Mouse (Mus musculus): ENCODE measurements around the gene Pnmt. TPM values are rescaled to one million over a fixed set of nuclear protein-coding genes. Genes with fewer than 3 reads are reported as not detected.
"Not testable (repeated sequence)": the region's sequence is repeated elsewhere in the genome, so short reads cannot be mapped to it uniquely, and the experiment has no call there.

The Pnmt gene
- polyA plus RNA-seq, 1 experiment from 2014 or later: 4.8 TPM

DNA sequence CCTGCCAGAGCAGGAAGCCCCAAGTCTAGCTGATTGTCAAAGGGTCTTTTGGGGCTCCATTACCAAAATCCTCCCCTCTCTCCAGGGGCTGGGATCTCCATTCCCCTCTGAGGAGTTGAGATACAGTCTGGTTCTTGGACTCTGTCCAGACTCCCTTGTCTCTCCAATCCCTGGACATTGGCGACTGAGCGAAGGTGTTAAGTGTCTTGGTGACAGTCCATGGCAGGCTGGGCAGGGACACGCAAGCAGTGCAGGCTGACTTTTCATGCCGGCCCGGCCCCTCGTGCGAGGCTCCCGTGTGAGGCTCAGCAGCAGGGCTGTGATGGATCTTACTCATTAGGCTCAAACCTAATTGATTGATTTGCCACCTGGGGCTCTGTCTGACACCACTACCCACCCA, 12.0 kb upstream of the Pnmt start:
- Histone ChIP-seq H3K4me3 (ENCODE audit: low read depth, low read length) (no peak overlapping the region), H3K27ac (ENCODE audit: low read depth, low read length) (peak overlapping the region; percentile 80), H3K36me3 (ENCODE audit: control insufficient read depth, insufficient read depth, low read length) (peaks cover 19% of the 10 kb centered on the region), H3K4me1 (ENCODE audit: control insufficient read depth, insufficient read depth, low read length) (peaks cover 74% of the 10 kb centered on the region), H3K27me3 (ENCODE audit: control insufficient read depth, insufficient read depth, low read length) (no peaks in the 10 kb centered on the region), H3K9ac (ENCODE audit: low read depth, low read length) (0 out of 2 replicates have a peak overlapping the region, but pooled peaks have one; percentile 3), H3K4me2 (peak overlapping the region; percentile 32), H3K9me3 (replicated peaks; ENCODE audit: control insufficient read depth, low read length) (no peaks in the 10 kb centered on the region)
- WGBS (ENCODE audit: insufficient replicate concordance): 44% methylated on average over 8 of the region's 8 CpGs
- 0 out of 2 replicates have a peak, but pooled peaks have one; percentile 21 for ATAC-seq (replicated peaks; ENCODE audit: insufficient number of reproducible peaks, low FRiP score, low TSS enrichment)

DNA sequence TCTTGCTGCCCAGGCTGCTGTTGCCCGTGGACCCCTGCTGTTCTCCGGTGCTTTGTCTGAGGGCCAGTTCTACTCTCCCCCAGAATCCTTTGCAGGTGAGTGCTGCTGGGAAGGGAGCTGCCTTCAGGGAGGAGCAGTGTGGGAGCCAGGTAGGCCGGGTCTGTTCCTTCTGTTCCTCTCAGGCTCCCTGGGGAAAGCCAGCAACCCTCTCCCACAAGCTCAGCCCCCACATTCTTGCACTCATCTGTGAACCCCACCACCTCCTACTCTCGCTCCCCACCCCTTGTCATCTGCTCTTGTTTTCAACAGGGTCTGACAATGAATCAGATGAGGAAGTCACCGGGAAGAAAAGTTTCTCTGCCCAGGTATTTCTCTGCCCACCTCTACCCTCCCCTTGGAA, 9.5 kb upstream of the Pnmt start:
- no peak overlapping the region for H3K27ac ChIP-seq (ENCODE audit: low read depth, low read length)
- no peaks in the 10 kb centered on the region for H3K9me3 ChIP-seq (replicated peaks; ENCODE audit: control insufficient read depth, low read length)
- no peak overlapping the region for H3K9ac ChIP-seq (ENCODE audit: low read depth, low read length)
- H3K4me2 ChIP-seq: no peak overlapping the region
- WGBS (ENCODE audit: insufficient replicate concordance): 57% methylated on average over 5 of the region's 5 CpGs
- no peaks in the 10 kb centered on the region for H3K27me3 ChIP-seq (ENCODE audit: control insufficient read depth, insufficient read depth, low read length)
- H3K4me3 ChIP-seq (ENCODE audit: low read depth, low read length): no peak overlapping the region
- ATAC-seq (replicated peaks; ENCODE audit: insufficient number of reproducible peaks, low FRiP score, low TSS enrichment): no peak
- peaks cover 59% of the 10 kb centered on the region for H3K4me1 ChIP-seq (ENCODE audit: control insufficient read depth, insufficient read depth, low read length)
- H3K36me3 ChIP-seq (ENCODE audit: control insufficient read depth, insufficient read depth, low read length): peaks cover 19% of the 10 kb centered on the region

DNA sequence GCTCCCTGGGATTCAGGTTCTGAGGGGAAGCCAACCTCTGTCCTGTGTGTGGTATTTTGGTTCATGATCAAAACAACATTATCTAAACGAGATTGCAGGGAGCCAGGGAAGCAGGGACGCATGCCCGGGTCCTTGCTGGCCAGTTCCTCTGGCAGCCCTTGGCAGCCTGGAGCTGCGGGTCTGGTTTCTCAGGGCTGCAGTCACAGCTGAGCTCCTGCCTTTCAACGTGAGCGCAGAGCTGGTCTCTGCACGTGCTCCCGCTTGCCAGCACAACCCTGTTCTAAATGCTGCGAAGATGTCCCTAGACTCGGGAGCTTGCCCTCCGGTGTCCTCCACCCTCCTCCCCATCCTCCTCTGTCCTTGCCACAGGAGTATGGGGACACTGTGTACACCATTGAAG, 8.5 kb upstream of the Pnmt start:
- Histone ChIP-seq H3K4me3 (ENCODE audit: low read depth, low read length) (no peak overlapping the region), H3K9ac (ENCODE audit: low read depth, low read length) (no peak overlapping the region), H3K9me3 (replicated peaks; ENCODE audit: control insufficient read depth, low read length) (no peaks in the 10 kb centered on the region), H3K4me1 (ENCODE audit: control insufficient read depth, insufficient read depth, low read length) (peaks cover 51% of the 10 kb centered on the region), H3K36me3 (ENCODE audit: control insufficient read depth, insufficient read depth, low read length) (peaks cover 19% of the 10 kb centered on the region), H3K27me3 (ENCODE audit: control insufficient read depth, insufficient read depth, low read length) (no peaks in the 10 kb centered on the region), H3K27ac (ENCODE audit: low read depth, low read length) (no peak overlapping the region), H3K4me2 (no peak overlapping the region)
- no peak for ATAC-seq (replicated peaks; ENCODE audit: insufficient number of reproducible peaks, low FRiP score, low TSS enrichment)
- WGBS (ENCODE audit: insufficient replicate concordance): 67% methylated on average over 11 of the region's 11 CpGs

DNA sequence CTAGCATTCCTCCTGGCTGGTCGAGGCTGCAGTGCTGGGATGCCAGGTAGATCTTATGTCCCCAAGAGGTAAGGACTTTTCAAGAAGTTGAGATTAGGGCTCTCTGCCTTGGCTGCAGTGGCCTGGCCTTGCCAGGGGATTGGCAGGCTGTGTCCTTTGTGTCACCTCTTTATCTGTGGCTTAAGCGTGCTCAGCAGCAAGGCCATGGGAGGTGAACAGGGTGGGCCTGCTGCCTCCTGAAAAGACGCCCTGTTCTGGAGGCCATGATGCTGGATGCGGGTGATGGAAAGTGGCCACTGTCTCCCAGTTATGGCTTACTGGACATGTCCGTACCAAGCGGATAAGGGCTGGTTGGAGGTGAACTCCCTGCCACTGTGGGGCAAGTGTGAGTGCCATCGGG, 6.9 kb upstream of the Pnmt start:
- H3K36me3 ChIP-seq (ENCODE audit: control insufficient read depth, insufficient read depth, low read length): peaks cover 19% of the 10 kb centered on the region
- peaks cover 49% of the 10 kb centered on the region for H3K4me1 ChIP-seq (ENCODE audit: control insufficient read depth, insufficient read depth, low read length)
- no peak overlapping the region for H3K4me2 ChIP-seq
- H3K27ac ChIP-seq (ENCODE audit: low read depth, low read length): 0 out of 2 replicates have a peak overlapping the region, but pooled peaks have one; percentile 37
- H3K9me3 ChIP-seq (replicated peaks; ENCODE audit: control insufficient read depth, low read length): no peaks in the 10 kb centered on the region
- WGBS (ENCODE audit: insufficient replicate concordance): 72% methylated on average over 7 of the region's 7 CpGs
- 0 out of 2 replicates have a peak overlapping the region, but pooled peaks have one; percentile 16 for H3K9ac ChIP-seq (ENCODE audit: low read depth, low read length)
- H3K27me3 ChIP-seq (ENCODE audit: control insufficient read depth, insufficient read depth, low read length): no peaks in the 10 kb centered on the region
- ATAC-seq (replicated peaks; ENCODE audit: insufficient number of reproducible peaks, low FRiP score, low TSS enrichment): no peak
- H3K4me3 ChIP-seq (ENCODE audit: low read depth, low read length): no peak overlapping the region

DNA sequence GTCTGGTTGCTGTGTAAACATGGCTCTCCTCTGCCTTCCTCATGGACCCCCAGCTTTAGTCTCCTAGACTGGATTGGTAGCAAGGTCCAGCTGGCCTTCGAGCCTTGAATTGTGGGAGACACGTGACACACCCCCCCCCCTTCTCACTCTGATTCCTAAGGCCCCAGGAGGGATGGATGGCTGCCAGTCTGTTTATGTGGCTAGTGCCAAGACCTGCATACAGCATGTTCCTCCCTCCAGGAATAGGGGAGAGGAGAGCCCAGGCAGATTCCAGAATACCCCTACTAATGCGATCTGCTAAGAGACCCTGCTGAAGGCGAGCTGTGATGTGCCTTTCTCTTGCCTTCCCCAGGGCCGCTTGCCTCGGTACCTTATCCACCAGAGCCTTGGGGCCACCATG, 6.1 kb upstream of the Pnmt start:
- Histone ChIP-seq H3K36me3 (ENCODE audit: control insufficient read depth, insufficient read depth, low read length) (peaks cover 19% of the 10 kb centered on the region), H3K4me3 (ENCODE audit: low read depth, low read length) (no peak overlapping the region), H3K4me1 (ENCODE audit: control insufficient read depth, insufficient read depth, low read length) (peaks cover 49% of the 10 kb centered on the region), H3K9me3 (replicated peaks; ENCODE audit: control insufficient read depth, low read length) (no peaks in the 10 kb centered on the region), H3K27ac (ENCODE audit: low read depth, low read length) (no peak overlapping the region), H3K9ac (ENCODE audit: low read depth, low read length) (no peak overlapping the region), H3K27me3 (ENCODE audit: control insufficient read depth, insufficient read depth, low read length) (no peaks in the 10 kb centered on the region; the same call in 1 of the 2 replicates), H3K4me2 (no peak overlapping the region)
- 86% methylated on average over 6 of the region's 6 CpGs for WGBS (ENCODE audit: insufficient replicate concordance)
- no peak for ATAC-seq (replicated peaks; ENCODE audit: insufficient number of reproducible peaks, low FRiP score, low TSS enrichment)

DNA sequence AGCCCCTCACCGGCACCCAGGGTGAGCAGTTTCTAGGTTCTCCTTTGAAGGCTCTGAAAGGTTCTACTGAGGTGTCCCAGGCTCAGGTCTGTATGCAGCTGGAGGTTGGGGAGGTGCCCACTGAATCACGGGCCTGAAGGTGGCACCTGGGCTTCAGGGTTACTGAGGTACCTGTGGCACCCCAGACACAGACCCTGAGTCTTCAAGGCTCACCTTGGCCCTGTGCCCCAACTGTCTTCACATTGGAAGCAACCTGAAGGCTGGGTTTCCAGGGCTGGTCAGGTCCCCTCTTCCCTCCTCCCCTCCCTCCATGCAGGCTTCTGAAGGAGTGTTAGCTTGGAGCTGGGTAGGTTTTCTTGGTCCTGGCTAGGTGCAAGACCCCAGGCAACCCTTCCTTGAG, 4.6 kb upstream of the Pnmt start:
- peaks cover 13% of the 10 kb centered on the region for H3K36me3 ChIP-seq (ENCODE audit: control insufficient read depth, insufficient read depth, low read length)
- H3K4me1 ChIP-seq (ENCODE audit: control insufficient read depth, insufficient read depth, low read length): peaks cover 38% of the 10 kb centered on the region
- no peak for ATAC-seq (replicated peaks; ENCODE audit: insufficient number of reproducible peaks, low FRiP score, low TSS enrichment)
- peaks cover 8% of the 10 kb centered on the region for H3K27me3 ChIP-seq (ENCODE audit: control insufficient read depth, insufficient read depth, low read length)
- H3K4me2 ChIP-seq: no peak overlapping the region
- no peaks in the 10 kb centered on the region for H3K9me3 ChIP-seq (replicated peaks; ENCODE audit: control insufficient read depth, low read length)
- 93% methylated on average over 2 of the region's 2 CpGs for WGBS (ENCODE audit: insufficient replicate concordance)
- H3K4me3 ChIP-seq (ENCODE audit: low read depth, low read length): no peak overlapping the region
- H3K9ac ChIP-seq (ENCODE audit: low read depth, low read length): no peak overlapping the region
- H3K27ac ChIP-seq (ENCODE audit: low read depth, low read length): peak overlapping the region; percentile 10; the same call in 1 of the 2 replicates

DNA sequence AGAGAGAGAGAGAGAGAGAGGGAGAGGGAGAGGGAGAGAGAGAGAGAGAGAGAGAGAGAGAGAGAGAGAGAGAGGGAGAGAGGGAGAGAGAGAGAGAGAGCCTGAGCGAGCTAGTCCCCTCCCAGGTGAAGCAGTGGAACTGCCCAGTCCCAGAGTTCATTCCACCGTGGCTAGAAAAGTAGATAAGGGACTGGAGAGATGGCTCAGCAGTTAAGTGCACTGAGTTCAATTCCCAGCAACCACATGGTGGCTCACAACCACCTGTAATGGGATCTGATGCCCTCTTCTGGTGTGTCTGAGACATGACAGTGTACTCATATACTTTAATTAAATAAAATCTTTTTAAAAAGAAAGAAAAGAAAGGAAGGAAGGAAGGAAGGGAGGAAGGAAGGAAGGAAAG, 3.8 kb upstream of the Pnmt start:
- not testable (repeated sequence) for H3K9ac ChIP-seq (ENCODE audit: low read depth, low read length); ATAC-seq (replicated peaks; ENCODE audit: insufficient number of reproducible peaks, low FRiP score, low TSS enrichment); H3K4me2 ChIP-seq; H3K36me3 ChIP-seq (ENCODE audit: control insufficient read depth, insufficient read depth, low read length); H3K4me3 ChIP-seq (ENCODE audit: low read depth, low read length); H3K27ac ChIP-seq (ENCODE audit: low read depth, low read length); H3K9me3 ChIP-seq (replicated peaks; ENCODE audit: control insufficient read depth, low read length)
- H3K4me1 ChIP-seq (ENCODE audit: control insufficient read depth, insufficient read depth, low read length): peaks cover 31% of the 10 kb centered on the region
- 18% methylated on average over 2 of the region's 2 CpGs for WGBS (ENCODE audit: insufficient replicate concordance)
- H3K27me3 ChIP-seq (ENCODE audit: control insufficient read depth, insufficient read depth, low read length): peaks cover 10% of the 10 kb centered on the region

DNA sequence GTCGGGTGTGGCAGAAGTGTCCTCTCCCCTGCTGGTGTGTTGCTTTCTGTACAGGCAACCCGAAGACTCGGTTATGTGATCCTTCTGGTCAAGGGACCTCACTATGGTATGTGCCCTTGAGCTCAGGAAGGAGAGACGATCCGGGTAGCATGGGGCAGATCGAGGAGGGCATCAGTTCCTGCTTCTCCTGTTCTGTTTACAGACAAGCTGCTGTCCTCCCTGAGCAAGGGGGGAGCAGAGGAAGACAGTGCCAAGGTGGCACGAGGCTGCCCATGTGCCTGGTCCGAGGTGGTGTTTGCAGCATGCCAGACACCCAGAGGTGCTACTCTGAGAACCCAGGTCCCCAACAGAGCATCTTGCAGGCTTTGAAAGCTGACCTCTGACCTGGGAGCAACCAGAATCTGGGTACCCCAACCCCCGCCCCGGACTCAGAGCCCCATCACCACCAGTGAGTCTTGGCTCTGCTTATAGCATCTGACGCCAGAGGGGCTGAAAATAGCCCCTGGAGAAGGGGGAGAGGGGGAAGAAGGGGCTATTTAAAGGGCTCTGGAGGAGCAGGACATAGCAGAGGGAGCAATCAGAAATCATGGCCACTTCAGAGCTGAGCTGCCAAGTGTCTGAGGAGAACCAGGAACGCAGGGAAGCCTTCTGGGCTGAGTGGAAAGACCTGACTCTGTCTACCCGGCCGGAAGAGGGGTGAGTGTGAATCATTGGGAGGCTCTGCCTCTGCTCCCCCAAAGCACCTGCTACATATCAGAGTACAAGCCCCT, 2.8 kb upstream of the Pnmt start, which contains the start of gene Tcap:
Tcap (plus strand) TSS at position 551 of the 770 bp plus-strand sequence.
- WGBS (ENCODE audit: insufficient replicate concordance): 24% methylated on average over 14 of the region's 14 CpGs
- Histone ChIP-seq H3K27me3 (ENCODE audit: control insufficient read depth, insufficient read depth, low read length) (peaks cover 19% of the 10 kb centered on the region), H3K36me3 (ENCODE audit: control insufficient read depth, insufficient read depth, low read length) (peaks cover 3% of the 10 kb centered on the region; the same call in 1 of the 2 replicates), H3K4me3 (ENCODE audit: low read depth, low read length) (peak within 1 kb of the TSS; percentile 47), H3K9me3 (replicated peaks; ENCODE audit: control insufficient read depth, low read length) (no peaks in the 10 kb centered on the region), H3K4me1 (ENCODE audit: control insufficient read depth, insufficient read depth, low read length) (peaks cover 40% of the 10 kb centered on the region), H3K9ac (ENCODE audit: low read depth, low read length) (peak within 1 kb of the TSS; percentile 80), H3K4me2 (peak within 1 kb of the TSS; percentile 74), H3K27ac (ENCODE audit: low read depth, low read length) (peak within 1 kb of the TSS; percentile 92)
- ATAC-seq (replicated peaks; ENCODE audit: insufficient number of reproducible peaks, low FRiP score, low TSS enrichment): peak; percentile 24; the same call in 1 of the 2 replicates
